Mouse (Mus musculus) embryonic facial prominence, embryonic 15.5 days (tissue): Measurements from ENCODE around the gene Hoxd1. TPM values are rescaled to one million over a fixed set of nuclear protein-coding genes. Genes with fewer than 3 reads are reported as not detected.

Source experiments
- ATAC-seq: fragments of 200-750 bp; cut with Nextera tagmentation; 2 replicates; pipeline ENCODE4 v1.8.0; 2017; ENCODE audit warnings: low read depth, moderate TSS enrichment; ENCODE audit not compliant: insufficient number of reproducible peaks, low FRiP score, low TSS enrichment
- H3K27ac ChIP-seq: fragments of 300-500 bp; sonication (generic); replicated peaks from 2 replicates; pipeline ENCODE4 v1.5.1; 2015; ENCODE audit warnings: mild to moderate bottlenecking, inconsistent platforms
- H3K27me3 ChIP-seq: fragments of 300-500 bp; sonication (generic); 2 replicates; pipeline ENCODE4 v1.6.1; 2015; ENCODE audit warnings: inconsistent platforms
- H3K36me3 ChIP-seq: fragments of 300-500 bp; sonication (generic); 2 replicates; pipeline ENCODE4 v1.6.1; 2015; ENCODE audit warnings: mild to moderate bottlenecking, inconsistent platforms
- H3K4me1 ChIP-seq: fragments of 300-500 bp; sonication (generic); 2 replicates; pipeline ENCODE4 v1.6.1; 2015; ENCODE audit warnings: inconsistent platforms
- H3K4me2 ChIP-seq: fragments of 300-500 bp; sonication (generic); replicated peaks from 2 replicates; pipeline ENCODE4 v1.6.1; 2015; ENCODE audit warnings: mild to moderate bottlenecking, inconsistent platforms
- H3K4me3 ChIP-seq: fragments of 300-500 bp; sonication (generic); replicated peaks from 2 replicates; pipeline ENCODE4 v1.5.1; 2015; ENCODE audit warnings: mild to moderate bottlenecking, inconsistent platforms
- H3K9ac ChIP-seq: fragments of 300-500 bp; sonication (generic); 2 replicates; pipeline ENCODE4 v1.6.1; 2015; ENCODE audit warnings: inconsistent platforms
- H3K9me3 ChIP-seq: fragments of 300-500 bp; sonication (generic); replicated peaks from 2 replicates; pipeline ENCODE4 v1.6.1; 2016; ENCODE audit warnings: inconsistent platforms
- whole genome bisulfite sequencing: fragments of 180-500 bp; shearing (Covaris S2); methylation state at CpG from one replicate; pipeline ENCODE4 v1.1.7; 2015; 5-methylcytosine and 5-hydroxymethylcytosine counted together
- microRNA counts: library from miRNA; unstranded; fragments of <30 nt; microRNA quantifications from one replicate; lab custom pipeline; 2016
- microRNA-seq: library from miRNA; unstranded; fragments of <30 nt; microRNA quantifications from one replicate; pipeline ENCODE4, GENCODE M21; 2016; ENCODE audit warnings: borderline number of aligned reads
- polyA plus RNA-seq: library from polyadenylated mRNA; unstranded; fragments of >200 nt; fragmentation: Nextera tagmentation; extraction: Ambion mirVana; gene quantifications from 2 replicates; pipeline ENCODE4 v1.2.1, GENCODE M21; 2015

Gene Hoxd1
- polyA plus RNA-seq, 1 experiment from 2014 or later = 2.5 TPM

- no peaks in the 10 kb centered on the region for H3K27me3 ChIP-seq
- WGBS = 38% methylated on average over 5 of the region's 5 CpGs
- no peaks in the 10 kb centered on the region for H3K36me3 ChIP-seq
- H3K4me1 ChIP-seq = no peaks in the 10 kb centered on the region
- H3K4me3 ChIP-seq = no peak overlapping the region
- no peak for ATAC-seq
- no peak overlapping the region for H3K4me2 ChIP-seq
- H3K27ac ChIP-seq = no peak overlapping the region
- no peak overlapping the region for H3K9ac ChIP-seq
- H3K9me3 ChIP-seq = no peaks in the 10 kb centered on the region
Observed at GRCm38 (mm10) chr2:74808431-74808830, 45.7 kb downstream of the Hoxd1 start.

MicroRNAs within 50 kb of the gene (microRNA counts, 519-probe panel; counts per million panel counts)
- microRNA mmu-miR-10b (lab: Ali Mortazavi, UCI) = 2,854 counts per million, percentile 68 among the panel's probes with 10 or more counts

Small RNAs within 50 kb of the gene (microRNA-seq; reads per million reads assigned to microRNA genes)
- gene Mir10b = 6,690 reads per million, percentile 93 among the genes with 10 or more reads in this experiment

Other genes starting within 250 kb of the Hoxd1 start
- 25.2 and 26.1 TPM in 2 replicates for gene Lnpk, start 183.5 kb upstream of the Hoxd1 start, polyA plus RNA-seq
- gene Evx2, start 103.4 kb upstream of the Hoxd1 start, polyA plus RNA-seq = not detected in 2 replicates
- gene Hoxd13, start 94.7 kb upstream of the Hoxd1 start, polyA plus RNA-seq = not detected in 2 replicates
- not detected in 2 replicates for gene Hoxd12, start 88.0 kb upstream of the Hoxd1 start, polyA plus RNA-seq
- gene Hoxd11, start 83.4 kb upstream of the Hoxd1 start, polyA plus RNA-seq = not detected in 2 replicates
- gene Hoxd10, start 71.1 kb upstream of the Hoxd1 start, polyA plus RNA-seq = 0.57 and 0.76 TPM in 2 replicates
- gene Hoxd9, start 65.3 kb upstream of the Hoxd1 start, polyA plus RNA-seq = 2.8 and 4.5 TPM in 2 replicates
- 6.4 and 8.0 TPM in 2 replicates for gene Hoxd8, start 58.4 kb upstream of the Hoxd1 start, polyA plus RNA-seq
- 1.9 and 2.6 TPM in 2 replicates for gene Hoxd3, start 51.1 kb upstream of the Hoxd1 start, polyA plus RNA-seq
- gene Hoxd4, start 51.1 kb upstream of the Hoxd1 start, polyA plus RNA-seq = 0.35 and 0.62 TPM in 2 replicates
- 0.09 and 0.40 TPM in 2 replicates for gene Gm28230, start 36.3 kb upstream of the Hoxd1 start, polyA plus RNA-seq
- gene Mtx2, start 62.8 kb downstream of the Hoxd1 start, polyA plus RNA-seq = 99.9 and 102 TPM in 2 replicates